Mouse (Mus musculus) mammary gland, adult 2 months (tissue): ENCODE data around the gene Usp11. TPM values are rescaled to one million over a fixed set of nuclear protein-coding genes. Genes with fewer than 3 reads are reported as not detected.

Source experiments
- polyA plus RNA-seq: library from polyadenylated mRNA; depleted of rRNA; stranded (reverse); fragments of >200 nt; gene quantifications from 2 replicates; pipeline ENCODE4 v1.2.3, GENCODE M21; 2012; ENCODE audit warnings: low replicate concordance; rRNA removed

The Usp11 gene
- 9.8 and 13.5 TPM in 2 replicates for polyA plus RNA-seq

GRCm38 (mm10) chrX:20703741-20704290 lies at the start of gene Usp11:
TSS of gene Usp11 (plus strand) at chrX:20703906.

GRCm38 (mm10) chrX:20658026-20658652 lies 45.6 kb upstream of the Usp11 start, which contains the start of gene Uba1:
TSS of gene Uba1 (plus strand) at chrX:20658326.

GRCm38 (mm10) chrX:20687519-20688067 lies 16.1 kb upstream of the Usp11 start, which contains the start of gene Cdk16:
TSS of gene Cdk16 (plus strand) at chrX:20687954.

Other genes with a start within 250 kb of the Usp11 start
- gene Rgn, start 154.1 kb upstream of the Usp11 start, polyA plus RNA-seq = 0.63 TPM in 1 of 2 replicates, not detected in the other
- gene Rbm10, start 86.4 kb upstream of the Usp11 start, polyA plus RNA-seq = 52.1 and 59.6 TPM in 2 replicates
- 129 and 155 TPM in 2 replicates for gene Ndufb11, start 86.3 kb upstream of the Usp11 start, polyA plus RNA-seq
- 321 and 361 TPM in 2 replicates for gene Uba1, start 45.6 kb upstream of the Usp11 start, polyA plus RNA-seq
- 189 and 255 TPM in 2 replicates for gene Cdk16, start 16.0 kb upstream of the Usp11 start, polyA plus RNA-seq
- 201 and 218 TPM in 2 replicates for gene Araf, start 93.9 kb downstream of the Usp11 start, polyA plus RNA-seq
- 16.7 and 20.6 TPM in 2 replicates for gene Timp1, start 166.3 kb downstream of the Usp11 start, polyA plus RNA-seq
- gene Syn1, start 217.1 kb downstream of the Usp11 start, polyA plus RNA-seq = 0.57 and 0.86 TPM in 2 replicates
- gene Cfp, start 227.6 kb downstream of the Usp11 start, polyA plus RNA-seq = 92.4 and 130 TPM in 2 replicates
- gene Elk1, start 246.7 kb downstream of the Usp11 start, polyA plus RNA-seq = 18.1 and 24.6 TPM in 2 replicates